Mouse (Mus musculus): ENCODE data around the gene Urgcp. TPM values are rescaled to one million over a fixed set of nuclear protein-coding genes. Genes with fewer than 3 reads are reported as not detected.

The Urgcp gene
- polyA plus RNA-seq (2012; ENCODE audit: low replicate concordance), result 9.2 and 10.9 TPM in 2 replicates

DNA sequence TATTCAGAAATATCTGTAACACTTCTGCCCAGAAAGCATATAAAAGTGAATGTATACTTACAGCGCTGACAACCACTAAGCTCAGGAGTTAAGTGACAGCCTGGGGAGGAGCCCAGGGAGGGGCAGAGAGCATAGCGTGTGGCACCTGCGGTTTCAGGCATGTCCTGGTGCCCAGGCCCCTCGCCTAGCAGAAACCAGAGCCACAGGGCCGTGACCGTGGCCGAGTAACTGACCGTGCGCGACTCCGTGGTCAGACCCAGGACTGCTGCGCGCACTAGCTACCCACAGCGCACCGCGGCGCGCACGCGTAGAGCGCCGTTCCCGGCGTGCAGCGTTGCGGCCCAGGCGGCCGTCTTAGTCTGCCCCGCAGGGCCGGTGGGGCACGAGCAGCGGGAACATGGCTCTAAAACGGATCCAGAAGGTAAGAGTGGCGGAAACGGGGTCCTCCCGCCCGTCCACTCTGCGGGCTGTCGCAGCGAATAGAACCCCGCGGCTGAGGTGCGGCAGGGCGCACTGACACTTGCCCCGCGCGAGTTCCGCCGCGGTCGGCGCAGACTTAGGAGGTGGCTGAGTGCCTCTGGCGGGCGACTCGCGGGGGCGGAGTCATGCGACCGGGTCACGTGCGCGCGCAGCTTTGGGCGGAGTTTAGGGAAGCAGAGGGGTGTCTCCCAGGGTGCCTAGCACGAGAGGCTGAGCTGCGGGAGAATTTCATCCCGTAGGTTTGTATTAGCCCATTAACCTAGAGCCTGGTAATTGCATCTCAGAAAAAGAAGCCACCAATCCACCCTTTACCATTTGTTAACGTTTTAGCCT lies at the start of gene Urgcp:
Gene Urgcp (minus strand): TSS at position 557 of the 813 bp plus-strand sequence.

DNA sequence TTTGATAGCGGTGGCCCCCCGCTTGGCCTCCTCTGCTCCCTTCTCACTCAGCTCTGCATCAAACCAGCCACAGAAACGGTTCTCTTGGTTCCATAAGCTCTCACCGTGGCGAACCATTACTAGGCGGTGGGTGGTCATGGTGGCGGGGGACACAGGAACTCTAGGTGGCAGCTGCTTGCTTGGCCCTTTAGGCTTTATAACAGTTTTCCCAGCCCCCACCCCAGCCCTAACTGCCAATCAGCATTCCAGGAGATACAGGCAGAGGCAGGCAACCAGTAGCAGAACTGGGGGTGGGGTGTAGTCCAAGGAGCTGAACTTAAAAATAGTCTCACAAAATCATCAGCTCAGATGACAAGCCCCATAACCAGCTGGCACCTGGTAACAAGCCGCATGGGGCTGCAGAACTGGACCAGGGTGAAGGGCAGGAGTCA lies 41.4 kb upstream of the Urgcp start, which contains the start of gene Pgam2:
Gene Pgam2 (minus strand): TSS at position 183 of the 431 bp plus-strand sequence.

DNA sequence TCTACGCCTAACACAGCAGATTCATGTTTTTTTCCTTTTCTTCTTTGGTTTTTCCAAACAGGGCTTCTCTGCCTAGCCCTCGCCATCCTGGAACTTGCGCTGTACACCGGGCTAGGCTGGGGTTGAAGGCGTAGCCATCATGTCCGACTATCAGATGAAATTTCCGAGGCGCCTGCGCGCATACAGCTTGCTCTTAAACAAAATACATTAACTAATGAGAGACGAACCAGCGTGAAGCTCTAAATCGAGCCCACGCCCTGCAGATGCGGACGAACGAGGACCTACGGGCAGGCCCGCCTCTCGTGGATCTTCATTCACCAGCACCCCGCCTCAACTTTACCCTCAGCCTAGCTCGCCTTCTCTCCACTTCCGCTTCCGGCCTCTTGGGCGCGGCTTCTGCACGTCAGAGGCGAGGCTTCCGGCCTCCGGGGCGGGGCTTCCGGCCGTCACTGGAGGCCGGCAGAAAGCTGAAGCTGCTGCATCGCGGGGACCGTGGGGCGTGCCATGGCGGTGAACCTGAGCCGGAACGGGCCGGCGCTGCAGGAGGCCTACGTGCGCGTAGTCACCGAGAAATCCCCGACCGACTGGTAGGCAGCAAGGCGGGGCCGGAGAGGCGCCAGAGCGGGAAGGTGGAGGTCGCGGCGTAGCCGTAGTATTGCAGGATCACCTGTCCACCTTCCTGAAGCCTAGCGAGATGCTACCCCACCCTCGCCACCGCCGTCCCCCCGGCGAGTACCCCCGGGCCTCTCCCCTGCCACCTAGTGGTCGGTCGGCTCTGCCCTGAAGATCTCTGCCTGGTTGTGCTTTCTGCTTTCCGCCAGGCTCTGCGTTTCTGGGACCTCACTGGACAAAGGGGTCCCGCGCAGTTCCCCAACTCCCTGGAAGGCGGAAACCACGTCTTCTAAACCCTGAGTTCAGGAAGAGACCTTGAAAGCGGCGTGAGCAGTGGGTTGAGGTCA lies 26.2 kb upstream of the Urgcp start, which contains the start of gene Dbnl:
Gene Dbnl (plus strand): TSS at position 433 of the 959 bp plus-strand sequence.

DNA sequence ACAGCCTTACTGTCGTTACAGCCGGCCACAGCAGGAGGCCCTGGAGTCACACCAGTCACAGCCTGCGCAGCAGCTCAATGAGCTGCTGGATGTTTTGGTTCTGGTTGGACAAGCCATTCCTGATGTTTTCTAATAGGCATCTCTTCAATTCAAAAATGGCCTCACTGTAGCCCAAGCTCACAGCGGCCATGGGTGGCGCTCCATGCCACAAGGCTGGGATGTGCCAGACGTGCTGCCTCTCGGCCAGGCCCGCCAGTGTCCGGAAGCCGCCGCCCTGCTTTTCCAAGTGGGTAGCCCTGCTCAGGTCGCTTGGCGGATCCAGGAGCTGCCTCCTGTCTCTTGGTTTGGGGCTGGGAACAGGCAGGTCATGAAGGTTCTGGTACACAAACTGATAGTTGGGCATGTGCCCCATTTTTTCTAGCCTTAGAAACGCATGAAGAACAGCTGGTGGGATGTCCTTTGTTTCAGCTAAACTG lies 46.5 kb downstream of the Urgcp start, which contains the start of gene Mrps24:
Gene Mrps24 (minus strand): TSS at position 51 of the 476 bp plus-strand sequence.

Other genes starting within 250 kb of the Urgcp start
- gene Xbp1, start 241.7 kb downstream of the Urgcp start, polyA plus RNA-seq (2012; ENCODE audit: low replicate concordance), result 62.8 and 175 TPM in 2 replicates
- gene Ccdc117, start 220.2 kb downstream of the Urgcp start, polyA plus RNA-seq (2012; ENCODE audit: low replicate concordance), result 5.2 and 8.4 TPM in 2 replicates
- not detected in 2 replicates for gene Ankrd36, start 192.7 kb downstream of the Urgcp start, polyA plus RNA-seq (2012; ENCODE audit: low replicate concordance)
- 89.1 and 159 TPM in 2 replicates for gene Mrps24, start 46.7 kb downstream of the Urgcp start, polyA plus RNA-seq (2012; ENCODE audit: low replicate concordance)
- 195 and 215 TPM in 2 replicates for gene Dbnl, start 26.1 kb upstream of the Urgcp start, polyA plus RNA-seq (2012; ENCODE audit: low replicate concordance)
- gene Pgam2, start 41.4 kb upstream of the Urgcp start, polyA plus RNA-seq (2012; ENCODE audit: low replicate concordance), result 0.44 TPM in 1 of 2 replicates, not detected in the other
- gene Polm, start 75.6 kb upstream of the Urgcp start, polyA plus RNA-seq (2012; ENCODE audit: low replicate concordance), result 50.1 and 80.9 TPM in 2 replicates
- gene Aebp1, start 99.6 kb upstream of the Urgcp start, polyA plus RNA-seq (2012; ENCODE audit: low replicate concordance), result 0.48 and 0.84 TPM in 2 replicates
- gene Pold2, start 115.9 kb upstream of the Urgcp start, polyA plus RNA-seq (2012; ENCODE audit: low replicate concordance), result 215 and 262 TPM in 2 replicates
- not detected in 2 replicates for gene Myl7, start 136.4 kb upstream of the Urgcp start, polyA plus RNA-seq (2012; ENCODE audit: low replicate concordance)
- not detected in 2 replicates for gene Gck, start 187.7 kb upstream of the Urgcp start, polyA plus RNA-seq (2012; ENCODE audit: low replicate concordance)
- 9.0 and 10.0 TPM in 2 replicates for gene Ykt6, start 193.3 kb upstream of the Urgcp start, polyA plus RNA-seq (2012; ENCODE audit: low replicate concordance)